Mouse (Mus musculus): ENCODE measurements around the gene Dact3. TPM values are rescaled to one million over a fixed set of nuclear protein-coding genes. Genes with fewer than 3 reads are reported as not detected.

The Dact3 gene
- total RNA-seq, 4 experiments from 2014 or later = 142 to 151 (median 149) TPM

Other genes starting within 250 kb of the Dact3 start
- gene Ceacam15, start 199.6 kb upstream of the Dact3 start, total RNA-seq (2022) = not detected
- gene Ceacam9, start 153.4 kb upstream of the Dact3 start, total RNA-seq (2022) = not detected
- gene Ap2s1, start 136.9 kb upstream of the Dact3 start, total RNA-seq (2022) = 100 to 1,000 TPM; 243 to 255 (median 246) TPM
- 10 to 100 TPM in 1 of 4 experiments, 1 to 10 TPM in 3; 2.5 to 11.0 (median 5.5) TPM for gene Slc1a5, start 94.0 kb upstream of the Dact3 start, total RNA-seq (2022)
- gene Strn4, start 59.4 kb upstream of the Dact3 start, total RNA-seq (2022) = 100 to 1,000 TPM; 261 to 298 (median 279) TPM
- gene Fkrp, start 58.6 kb upstream of the Dact3 start, total RNA-seq (2022) = 10 to 100 TPM; 45.2 to 50.7 (median 45.8) TPM
- gene Prkd2, start 32.4 kb upstream of the Dact3 start, total RNA-seq (2022) = 1 to 10 TPM; 5.6 to 7.8 (median 6.6) TPM
- 1 to 10 TPM; 1.3 to 3.4 (median 2.5) TPM for gene Gng8, start 16.5 kb downstream of the Dact3 start, total RNA-seq (2022)
- not detected for gene Ptgir, start 31.2 kb downstream of the Dact3 start, total RNA-seq (2022)
- gene Calm3, start 48.8 kb downstream of the Dact3 start, total RNA-seq (2022) = 1,000 to 10,000 TPM; 1,722 to 2,104 (median 1,900) TPM
- gene Pnmal2, start 69.4 kb downstream of the Dact3 start, total RNA-seq (2022) = 100 to 1,000 TPM; 311 to 360 (median 338) TPM
- 100 to 1,000 TPM in 2 of 4 experiments, 10 to 100 TPM in 2; 93.0 to 128 (median 106) TPM for gene Pnmal1, start 84.4 kb downstream of the Dact3 start, total RNA-seq (2022)
- gene Gm42372, start 107.8 kb downstream of the Dact3 start, total RNA-seq (2022) = 10 to 100 TPM; 47.3 to 63.6 (median 51.9) TPM
- 1 to 10 TPM; 2.0 to 2.6 (median 2.3) TPM for gene Ccdc8, start 117.4 kb downstream of the Dact3 start, total RNA-seq (2022)
- gene Ppp5c, start 152.6 kb downstream of the Dact3 start, total RNA-seq (2022) = 100 to 1,000 TPM; 147 to 166 (median 151) TPM
- 10 to 100 TPM in 2 of 4 experiments, 1 to 10 TPM in 2; 8.3 to 14.6 (median 11.2) TPM for gene Hif3a, start 187.1 kb downstream of the Dact3 start, total RNA-seq (2022)
- 1 to 10 TPM; 3.2 to 4.9 (median 3.8) TPM for gene Psg16, start 198.7 kb downstream of the Dact3 start, total RNA-seq (2022)